Mouse (Mus musculus) embryonic facial prominence, embryonic 11.5 days (tissue): ENCODE measurements around the gene Nlrc5. TPM values are rescaled to one million over a fixed set of nuclear protein-coding genes. Genes with fewer than 3 reads are reported as not detected.
A peak's percentile ranks its signal among the peaks of the same experiment; 100 is the strongest.

Experiments used
- ATAC-seq: fragments of 200-750 bp; cut with Nextera tagmentation; replicated peaks from 2 replicates; pipeline ENCODE4 v1.8.0; 2017; ENCODE audit warnings: low read depth; ENCODE audit not compliant: insufficient number of reproducible peaks, low FRiP score, low TSS enrichment
- DNase-seq: peaks from one replicate; pipeline ENCODE4 v3.0.0-alpha.2; 2015; ENCODE audit warnings: low spot score
- H3K27ac ChIP-seq: fragments of 300-500 bp; sonication (generic); replicated peaks from 2 replicates; pipeline ENCODE4 v1.5.1; 2014; ENCODE audit warnings: mild to moderate bottlenecking, low read depth, low read length, control low read depth
- H3K27me3 ChIP-seq: fragments of 300-500 bp; sonication (generic); 2 replicates; pipeline ENCODE4 v1.6.1; 2014; ENCODE audit warnings: mild to moderate bottlenecking, low read length, moderate library complexity, mixed read lengths; ENCODE audit not compliant: control insufficient read depth, insufficient read depth
- H3K36me3 ChIP-seq: fragments of 300-500 bp; sonication (generic); replicated peaks from 2 replicates; pipeline ENCODE4 v1.6.1; 2014; ENCODE audit warnings: low read depth, mild to moderate bottlenecking, low read length, moderate library complexity, mixed read lengths; ENCODE audit not compliant: control insufficient read depth, insufficient read depth
- H3K4me1 ChIP-seq: fragments of 300-500 bp; sonication (generic); 2 replicates; pipeline ENCODE4 v1.6.1; 2014; ENCODE audit warnings: low read length, mixed read lengths; ENCODE audit not compliant: control insufficient read depth, insufficient read depth
- H3K4me2 ChIP-seq: fragments of 300-500 bp; sonication (generic); 2 replicates; pipeline ENCODE4 v1.6.1; 2014; ENCODE audit warnings: low read depth, mild to moderate bottlenecking, control low read depth, low read length, moderate library complexity
- H3K4me3 ChIP-seq: fragments of 300-500 bp; sonication (generic); 2 replicates; pipeline ENCODE4 v1.5.1; 2014; ENCODE audit warnings: low read depth, low read length, control low read depth
- H3K9ac ChIP-seq: fragments of 300-500 bp; sonication (generic); replicated peaks from 2 replicates; pipeline ENCODE4 v1.6.1; 2014; ENCODE audit warnings: mild to moderate bottlenecking, control low read depth, low read length
- H3K9me3 ChIP-seq: fragments of 300-500 bp; sonication (generic); replicated peaks from 2 replicates; pipeline ENCODE4 v1.6.1; 2016; ENCODE audit warnings: mild to moderate bottlenecking, low read length, inconsistent platforms, mixed read lengths; ENCODE audit not compliant: control insufficient read depth
- WGBS: fragments of 180-500 bp; shearing (Covaris S2); extraction: QIAGEN DNeasy Blood & Tissue Kit; methylation state at CpG from one replicate; pipeline ENCODE4 v1.1.7; 2014; 5-methylcytosine and 5-hydroxymethylcytosine counted together
- polyA plus RNA-seq: library from polyadenylated mRNA; unstranded; fragments of >200 nt; fragmentation: Nextera tagmentation; extraction: Ambion mirVana; gene quantifications from 2 replicates; pipeline ENCODE4 v1.2.1, GENCODE M21; 2014

Nlrc5 gene
- polyA plus RNA-seq, 1 experiment from 2014 or later: 0.14 TPM

DNA sequence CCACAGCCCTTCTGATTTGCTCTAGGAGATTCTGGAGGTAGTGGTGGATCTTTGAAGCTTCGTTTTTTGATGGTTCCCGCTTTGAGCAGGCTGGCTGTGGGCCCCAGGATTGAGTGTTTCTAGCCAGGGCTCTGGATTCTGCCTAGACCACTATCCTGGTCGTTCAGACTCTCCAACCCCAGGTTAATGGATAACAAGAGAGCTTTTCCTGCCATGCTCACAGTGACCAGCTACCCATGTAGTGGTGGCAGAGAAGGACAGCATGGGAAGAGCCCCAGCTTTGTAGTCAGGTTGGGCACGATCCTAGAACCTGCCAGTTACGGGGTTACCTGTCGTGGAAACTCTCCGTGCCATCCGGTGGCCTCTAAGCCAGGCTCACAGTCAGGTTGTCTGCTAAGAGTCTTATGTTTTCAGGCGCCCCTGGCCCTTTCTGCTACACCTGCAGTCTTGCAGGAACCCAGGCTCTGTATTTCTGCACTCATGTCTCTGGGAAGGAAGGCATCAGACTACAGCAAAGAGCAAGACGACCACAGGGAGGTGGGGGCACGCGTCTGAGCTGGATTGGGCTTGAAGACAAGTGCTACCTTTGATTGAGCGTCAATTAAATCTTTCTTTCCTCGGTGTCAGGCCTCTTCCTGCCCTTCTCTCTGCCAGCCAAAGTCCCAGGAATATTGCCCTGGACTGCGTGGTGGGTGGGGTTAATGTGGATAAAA is 132.4 kb downstream of the Nlrc5 start:
- Histone ChIP-seq H3K4me2 (no peak overlapping the region), H3K27ac (no peak overlapping the region), H3K27me3 (no peaks in the 10 kb centered on the region), H3K4me1 (peaks cover 2% of the 10 kb centered on the region; the same call in 1 of the 2 replicates), H3K36me3 (no peaks in the 10 kb centered on the region), H3K9ac (no peak overlapping the region), H3K4me3 (no peak overlapping the region), H3K9me3 (no peaks in the 10 kb centered on the region)
- DNase-seq: no peak
- WGBS: 62% methylated on average over 15 of the region's 15 CpGs
- no peak for ATAC-seq

DNA sequence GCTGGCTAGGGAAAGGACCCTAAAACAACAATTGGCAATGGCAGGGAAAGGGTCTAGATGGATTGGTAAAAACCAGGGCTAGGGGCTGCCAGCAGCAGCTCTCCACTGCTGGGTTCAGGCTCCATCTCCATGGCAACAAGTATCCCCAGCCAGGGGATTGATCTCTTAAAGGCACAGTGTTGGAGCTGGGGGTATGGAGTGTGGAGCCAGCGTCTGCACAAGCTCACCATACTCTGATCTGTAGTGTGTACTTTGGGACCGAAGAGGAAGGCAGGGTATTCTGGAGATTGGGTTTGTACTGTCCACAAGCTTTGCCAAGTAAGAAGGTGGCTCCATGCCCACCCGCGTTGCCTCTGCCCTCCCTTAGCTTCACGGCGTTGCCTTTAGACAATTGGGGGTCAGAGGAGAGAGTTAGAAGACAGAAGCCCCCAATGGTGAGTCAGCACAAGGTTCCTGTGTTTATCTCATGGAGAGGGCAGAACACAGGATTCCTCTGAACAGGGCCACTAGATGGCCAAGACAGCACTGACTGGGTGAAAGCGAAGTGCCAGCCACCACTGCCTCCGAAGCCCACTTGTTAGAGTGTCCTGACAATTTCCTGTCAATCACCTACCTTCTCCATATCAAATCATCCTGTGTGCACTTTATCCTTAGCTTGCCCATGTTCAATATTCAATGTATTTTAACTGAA is 133.1 kb downstream of the Nlrc5 start:
- Histone ChIP-seq H3K4me1 (peaks cover 2% of the 10 kb centered on the region; the same call in 1 of the 2 replicates), H3K4me2 (no peak overlapping the region), H3K4me3 (no peak overlapping the region), H3K27me3 (no peaks in the 10 kb centered on the region), H3K9ac (no peak overlapping the region), H3K9me3 (no peaks in the 10 kb centered on the region), H3K27ac (no peak overlapping the region), H3K36me3 (no peaks in the 10 kb centered on the region)
- WGBS: 72% methylated on average over 8 of the region's 8 CpGs
- peak; percentile 82; the same call in 1 of the 2 replicates for ATAC-seq
- DNase-seq: peak; percentile 43

DNA sequence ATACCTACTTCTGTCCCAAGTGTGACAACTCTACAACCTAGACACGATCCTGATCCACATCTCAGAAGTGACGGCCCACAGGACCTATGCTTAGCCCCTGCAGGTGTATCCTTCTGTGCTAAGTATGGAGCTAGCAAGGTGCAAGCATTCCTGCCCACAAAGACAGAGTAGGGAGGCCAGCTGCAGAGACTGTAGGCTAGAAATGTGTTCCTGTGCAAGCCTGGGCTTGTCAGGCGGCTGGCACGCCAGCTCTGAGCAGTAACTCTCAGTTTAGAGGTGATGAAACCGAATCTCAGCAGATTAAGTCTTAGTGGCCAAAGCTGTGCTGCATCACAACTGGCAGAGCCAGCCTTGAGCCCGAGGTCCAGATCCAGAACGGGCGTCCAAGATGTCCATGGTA is 133.9 kb downstream of the Nlrc5 start:
- ATAC-seq (no peak), DNase-seq (peak; percentile 13)
- H3K9ac ChIP-seq: no peak overlapping the region
- H3K9me3 ChIP-seq: no peaks in the 10 kb centered on the region
- 83% methylated on average over 8 of the region's 8 CpGs for WGBS
- H3K27ac ChIP-seq: no peak overlapping the region
- H3K27me3 ChIP-seq: no peaks in the 10 kb centered on the region
- no peaks in the 10 kb centered on the region for H3K36me3 ChIP-seq
- no peak overlapping the region for H3K4me2 ChIP-seq
- H3K4me1 ChIP-seq: peaks cover 2% of the 10 kb centered on the region; the same call in 1 of the 2 replicates
- H3K4me3 ChIP-seq: no peak overlapping the region

DNA sequence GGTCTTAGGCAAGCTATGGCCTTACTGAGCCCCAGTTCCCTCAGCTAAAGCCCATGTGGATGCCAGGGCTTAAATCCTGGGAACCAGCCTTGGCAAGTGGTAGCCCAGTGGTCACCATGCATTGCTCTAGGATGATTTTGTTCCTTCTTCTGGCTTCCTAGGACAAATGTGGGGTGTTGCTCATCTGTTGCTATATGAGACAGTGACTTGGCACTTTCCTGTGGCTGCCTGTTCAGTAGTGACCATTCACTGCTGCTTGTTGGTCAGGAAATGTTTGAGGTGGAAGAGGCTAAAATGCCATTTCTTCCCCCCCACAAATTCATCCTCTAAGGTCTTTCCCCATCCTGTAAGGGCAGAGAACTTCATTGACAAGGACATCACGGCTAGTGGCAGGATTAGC is 135.3 kb downstream of the Nlrc5 start:
- Histone ChIP-seq H3K4me2 (no peak overlapping the region), H3K9ac (no peak overlapping the region), H3K4me1 (peaks cover 2% of the 10 kb centered on the region; the same call in 1 of the 2 replicates), H3K9me3 (no peaks in the 10 kb centered on the region), H3K27ac (no peak overlapping the region), H3K4me3 (no peak overlapping the region), H3K36me3 (peaks cover 1% of the 10 kb centered on the region; the same call in 1 of the 2 replicates), H3K27me3 (no peaks in the 10 kb centered on the region)
- ATAC-seq (no peak), DNase-seq (no peak)
- WGBS: 75% methylated on average over 1 of the region's 1 CpGs

DNA sequence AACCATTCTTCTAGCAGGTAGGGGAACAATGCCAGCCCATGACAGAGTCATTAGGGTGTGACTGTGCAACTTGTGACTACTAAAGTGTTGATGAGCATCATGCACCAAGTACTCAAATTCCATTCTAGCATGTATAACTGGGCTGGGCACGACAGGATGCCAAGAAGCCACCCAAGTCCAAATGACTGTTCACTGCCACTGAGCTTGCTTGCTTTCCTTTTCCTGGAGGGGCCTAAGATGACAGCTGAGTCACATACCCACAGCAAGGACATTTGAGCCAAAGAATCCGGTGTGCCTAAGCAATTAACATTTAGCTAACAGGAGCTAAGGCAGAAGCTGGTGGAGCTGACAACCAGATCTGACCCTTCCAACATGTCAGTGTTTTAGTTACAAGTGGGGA is 137.7 kb downstream of the Nlrc5 start:
- Histone ChIP-seq H3K9me3 (no peaks in the 10 kb centered on the region), H3K4me3 (no peak overlapping the region), H3K27me3 (no peaks in the 10 kb centered on the region), H3K36me3 (peaks cover 5% of the 10 kb centered on the region), H3K4me2 (no peak overlapping the region), H3K9ac (no peak overlapping the region), H3K4me1 (peaks cover 2% of the 10 kb centered on the region; the same call in 1 of the 2 replicates), H3K27ac (no peak overlapping the region)
- ATAC-seq (no peak), DNase-seq (no peak)
- 73% methylated on average over 2 of the region's 2 CpGs for WGBS

DNA sequence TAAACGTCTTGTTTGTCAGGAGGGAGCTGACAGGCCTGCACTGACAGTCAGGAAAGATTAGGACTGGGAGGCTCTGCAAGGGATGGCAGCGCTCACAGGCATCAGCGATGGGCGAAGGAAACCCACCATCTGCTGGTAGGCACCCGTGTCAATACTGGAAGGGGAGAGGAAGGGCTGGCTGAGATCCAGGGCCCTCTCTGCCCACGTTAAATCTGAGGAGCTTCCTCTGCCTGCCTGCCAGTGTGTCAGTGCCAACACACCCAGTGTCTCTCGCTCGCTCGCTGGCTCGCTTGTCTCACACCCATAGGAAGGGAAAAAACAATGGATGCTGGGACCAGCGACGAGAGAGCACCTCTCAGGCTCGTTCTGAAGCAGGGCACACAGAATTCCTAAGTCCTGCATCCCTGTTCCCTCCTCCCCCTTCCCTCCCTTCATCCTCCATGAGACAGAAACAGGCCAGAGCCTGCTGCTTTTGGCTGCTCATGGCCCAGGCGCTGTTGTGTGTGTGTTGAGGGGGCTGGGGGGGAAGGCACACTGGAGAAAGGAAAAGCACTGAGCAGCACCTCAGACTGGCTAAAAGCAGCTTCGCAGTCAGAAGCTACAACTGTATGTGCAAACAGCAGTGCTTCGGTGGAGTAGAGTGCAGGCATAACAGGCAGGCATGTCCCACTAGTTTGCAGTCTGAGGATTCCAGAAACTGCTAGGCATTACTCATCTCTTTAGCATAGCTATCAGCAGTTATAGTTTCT is 140.2 kb downstream of the Nlrc5 start:
- H3K4me1 ChIP-seq: no peaks in the 10 kb centered on the region
- no peak overlapping the region for H3K27ac ChIP-seq
- no peak overlapping the region for H3K4me2 ChIP-seq
- no peak overlapping the region for H3K4me3 ChIP-seq
- no peaks in the 10 kb centered on the region for H3K9me3 ChIP-seq
- no peaks in the 10 kb centered on the region for H3K27me3 ChIP-seq
- H3K9ac ChIP-seq: no peak overlapping the region
- ATAC-seq (no peak), DNase-seq (no peak)
- peaks cover 5% of the 10 kb centered on the region for H3K36me3 ChIP-seq
- WGBS: 94% methylated on average over 16 of the region's 16 CpGs

DNA sequence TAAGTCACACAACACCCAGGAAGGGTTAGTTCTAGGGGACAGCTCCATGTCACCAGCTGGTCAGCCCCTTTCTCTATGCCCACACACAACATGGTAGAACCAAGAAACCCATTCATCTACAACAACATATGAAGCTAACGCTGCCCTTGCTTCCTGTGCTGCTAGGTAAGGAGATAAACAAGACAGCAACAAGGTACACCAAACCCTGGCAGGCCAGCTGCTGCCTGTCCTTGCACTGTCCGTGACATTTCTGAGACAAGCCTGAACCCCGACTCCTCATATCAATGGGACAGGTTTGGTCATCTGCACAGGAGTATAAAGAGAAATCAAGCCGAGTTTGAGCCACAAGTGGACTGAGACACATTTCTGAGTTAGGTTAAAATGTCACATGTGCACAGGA is 141.0 kb downstream of the Nlrc5 start:
- no peak overlapping the region for H3K27ac ChIP-seq

More for the DNA sequence above, 141.0 kb downstream of the Nlrc5 start:
- 92% methylated on average over 4 of the region's 4 CpGs for WGBS
- H3K9ac ChIP-seq: no peak overlapping the region
- no peaks in the 10 kb centered on the region for H3K9me3 ChIP-seq
- H3K36me3 ChIP-seq: peaks cover 5% of the 10 kb centered on the region
- H3K4me1 ChIP-seq: no peaks in the 10 kb centered on the region
- ATAC-seq: no peak
- no peaks in the 10 kb centered on the region for H3K27me3 ChIP-seq
- no peak for DNase-seq
- no peak overlapping the region for H3K4me3 ChIP-seq
- no peak overlapping the region for H3K4me2 ChIP-seq
